Mouse (Mus musculus): ENCODE measurements around the gene Ucn.

The Ucn gene

DNA sequence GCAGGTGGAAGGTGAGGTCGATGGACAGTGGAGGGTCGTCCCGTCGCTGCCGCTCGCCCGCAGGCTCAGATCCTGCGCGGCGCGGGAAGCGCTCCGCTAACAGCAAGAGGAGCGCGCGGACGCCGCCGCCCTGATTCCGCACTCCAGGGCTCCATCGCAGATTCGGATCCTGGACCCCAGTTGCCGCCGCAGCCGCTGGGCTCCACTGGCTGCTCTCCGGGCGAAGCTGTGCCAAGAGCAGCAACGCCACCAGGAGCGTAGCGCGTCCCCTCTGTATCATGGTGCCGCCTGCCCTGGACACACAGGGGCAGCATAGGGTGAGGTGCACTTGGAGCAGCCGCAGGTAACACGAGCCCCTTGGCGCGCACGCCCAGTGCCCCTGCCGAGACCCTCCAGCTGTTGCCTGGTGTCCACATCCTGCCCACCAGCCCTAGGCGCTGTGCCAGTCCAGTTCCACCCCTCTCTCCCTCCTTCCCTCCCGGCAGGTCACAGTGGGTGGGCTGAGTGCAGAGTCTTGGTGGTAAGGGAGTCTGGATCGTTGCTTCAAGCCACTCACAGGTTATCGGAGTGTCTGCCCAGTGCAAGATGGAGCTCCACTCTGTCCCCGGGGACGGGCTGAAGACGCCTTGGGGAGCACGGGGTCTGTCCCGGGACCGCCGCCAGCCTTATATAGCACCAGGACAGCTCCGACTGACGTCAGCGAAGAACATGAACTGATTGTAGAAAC lies at the start of gene Ucn:
Ucn (minus strand) TSS at position 589 of the 727 bp plus-strand sequence.
- DNase-seq (ENCODE audit: low spot score in 2 of 2), result peak in 1 of 2 experiments; percentile 13

DNA sequence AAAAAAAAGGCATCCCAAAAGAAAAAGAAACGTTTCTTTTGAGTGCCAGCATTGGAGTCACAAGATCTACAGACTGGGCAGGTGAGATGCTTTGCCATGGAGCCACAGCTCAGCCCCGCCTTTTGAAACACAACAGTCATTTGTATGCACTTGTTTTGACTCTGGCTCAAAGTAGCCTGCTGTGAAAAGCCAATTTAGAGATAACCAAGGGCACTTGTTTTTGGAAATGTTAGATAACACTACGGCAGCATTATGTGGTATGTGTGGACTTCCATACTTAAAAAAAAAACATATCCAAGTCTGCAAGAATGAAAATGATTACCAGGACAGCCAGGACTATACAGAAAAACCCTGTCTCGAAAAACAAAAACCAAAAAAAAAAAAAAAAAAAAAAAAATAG lies 45.0 kb upstream of the Ucn start:
- no peak for DNase-seq (ENCODE audit: low spot score in 2 of 2)

DNA sequence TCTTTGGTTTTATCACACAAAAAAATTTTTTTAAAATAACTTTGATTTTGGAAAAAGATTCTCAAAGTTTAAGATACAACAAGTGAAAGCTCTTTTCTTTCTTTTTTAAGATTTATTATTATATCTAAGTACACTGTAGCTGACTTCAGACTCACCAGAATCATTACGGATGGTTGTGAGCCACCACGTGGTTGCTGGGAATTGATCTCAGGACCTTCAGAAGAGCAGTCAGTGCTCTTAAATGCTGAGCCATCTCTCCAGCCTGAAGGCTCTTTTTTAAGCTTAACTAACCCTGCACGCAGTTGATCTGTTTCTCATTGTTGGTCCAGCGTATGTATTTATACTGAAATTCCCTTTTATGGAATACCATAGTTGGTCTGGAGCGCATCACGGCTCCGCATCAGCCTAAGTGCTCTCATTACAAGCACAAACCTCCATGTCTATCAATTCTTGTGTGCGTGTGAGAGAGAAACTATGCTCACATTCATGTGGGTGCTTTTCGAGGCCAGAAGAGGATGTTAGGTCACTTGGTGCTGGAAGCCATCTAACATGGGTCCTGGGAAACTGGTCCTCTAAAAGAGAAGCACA lies 42.6 kb upstream of the Ucn start:
- no peak for DNase-seq (ENCODE audit: low spot score in 2 of 2)

DNA sequence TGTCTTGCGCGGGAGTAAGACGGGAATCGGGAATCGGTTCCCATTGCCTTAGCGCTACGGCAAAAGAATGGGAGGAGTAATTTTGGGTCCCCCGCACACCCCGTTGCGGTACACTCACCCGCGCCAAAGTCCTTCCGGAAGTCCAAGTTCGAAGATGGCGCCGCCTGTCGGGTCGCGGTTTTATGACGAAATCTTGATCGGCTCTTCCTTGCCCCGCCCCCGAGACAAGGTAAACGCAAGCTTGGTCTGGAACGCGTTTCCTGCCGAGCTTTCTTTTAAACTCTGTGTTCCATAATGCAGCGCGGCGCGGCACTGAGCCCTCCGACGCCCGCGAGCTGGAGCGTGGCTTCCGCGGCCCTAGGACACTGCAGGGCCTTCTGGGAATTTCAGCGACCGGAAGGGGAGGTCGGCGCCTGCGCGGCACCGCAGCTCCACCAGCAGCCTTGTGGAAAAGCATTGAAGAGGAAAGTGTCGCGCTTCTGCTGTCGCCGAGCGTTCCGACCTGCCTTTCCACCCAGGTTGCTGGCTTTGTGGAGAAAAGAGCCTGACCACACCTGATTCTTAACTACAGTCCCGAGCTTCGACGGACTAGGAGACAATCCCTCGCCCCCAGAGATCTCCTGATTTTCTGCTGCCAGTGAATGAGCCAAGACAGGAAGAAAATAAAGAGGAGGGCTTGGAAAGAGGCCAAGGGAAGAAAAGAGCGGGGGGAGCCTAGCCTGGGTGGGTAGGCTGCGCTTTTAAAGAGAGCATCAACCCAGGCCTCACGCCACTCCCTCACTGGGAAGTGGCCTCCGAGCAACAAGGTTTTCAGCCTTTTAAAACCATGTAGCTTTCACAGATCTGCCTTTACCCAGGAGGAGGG lies 41.4 kb upstream of the Ucn start, which contains the start of the genes Gm29609 and Gtf3c2:
Gm29609 (minus strand) TSS at position 146 of the 865 bp plus-strand sequence.
Gtf3c2 (minus strand) TSS at position 379 of the 865 bp plus-strand sequence.
- peak; percentile 98 for DNase-seq (ENCODE audit: low spot score in 2 of 2)

DNA sequence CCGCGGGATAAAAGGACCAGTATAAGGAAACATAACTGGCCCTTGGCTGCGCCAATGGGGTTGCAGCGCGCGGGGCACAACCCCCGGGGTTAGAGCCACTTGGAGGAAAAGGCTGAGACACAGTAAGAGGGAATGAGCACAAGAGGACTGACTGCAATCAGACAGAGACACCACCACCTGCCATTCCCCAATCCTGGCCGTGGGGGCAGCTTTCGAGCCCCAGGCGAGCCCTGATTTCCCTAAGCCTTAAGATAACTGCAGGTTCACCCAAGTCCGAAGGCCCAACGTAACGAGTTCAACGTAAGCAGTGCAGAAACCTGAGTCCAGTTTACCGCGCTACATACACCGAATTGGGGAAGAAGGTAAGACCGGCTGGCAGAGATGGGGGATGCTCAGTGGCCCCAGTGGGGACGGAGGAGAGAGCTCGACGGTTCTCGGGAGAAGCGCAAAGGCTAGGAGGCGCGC lies 40.7 kb upstream of the Ucn start:
- DNase-seq (ENCODE audit: low spot score in 2 of 2), result no peak

DNA sequence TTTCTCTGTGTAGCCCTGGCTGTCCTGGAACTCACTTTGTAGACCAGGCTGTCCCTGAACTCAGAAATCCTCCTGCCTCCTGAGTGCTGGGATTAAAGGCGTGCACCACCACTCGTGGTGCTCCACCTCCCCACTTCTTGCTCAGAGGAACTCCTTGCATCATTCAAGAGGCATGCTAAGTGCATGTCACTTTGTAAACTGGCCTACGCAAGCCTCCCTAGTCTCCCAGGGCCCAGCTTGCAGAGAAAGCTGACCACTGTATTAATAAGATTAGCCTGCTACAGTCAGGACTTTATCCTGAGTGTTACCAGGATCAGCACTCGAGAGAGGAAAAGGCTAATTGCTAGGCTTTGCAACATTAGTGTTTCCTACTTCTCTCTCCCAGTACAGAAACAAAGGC lies 30.0 kb upstream of the Ucn start:
- no peak for DNase-seq (ENCODE audit: low spot score in 2 of 2)

DNA sequence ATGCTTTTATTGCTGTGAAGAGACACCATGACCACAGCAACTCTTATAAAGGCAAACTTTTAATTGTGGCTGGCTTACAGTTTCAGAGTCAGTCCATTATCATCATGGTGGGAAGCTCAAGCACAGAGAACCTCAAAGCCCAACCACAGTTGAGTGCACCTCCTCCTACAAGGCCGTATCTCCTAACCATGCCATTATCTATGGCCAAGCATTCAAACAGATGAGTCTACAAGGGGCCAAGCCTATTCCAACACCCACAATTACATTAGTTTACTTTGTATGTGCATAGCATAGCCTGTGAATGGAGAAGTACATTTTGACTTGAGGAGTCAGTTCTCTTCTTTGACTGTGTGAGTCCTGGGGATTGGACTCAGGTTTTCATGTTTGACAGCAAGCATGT lies 26.2 kb upstream of the Ucn start:
- DNase-seq (ENCODE audit: low spot score in 2 of 2), result no peak

DNA sequence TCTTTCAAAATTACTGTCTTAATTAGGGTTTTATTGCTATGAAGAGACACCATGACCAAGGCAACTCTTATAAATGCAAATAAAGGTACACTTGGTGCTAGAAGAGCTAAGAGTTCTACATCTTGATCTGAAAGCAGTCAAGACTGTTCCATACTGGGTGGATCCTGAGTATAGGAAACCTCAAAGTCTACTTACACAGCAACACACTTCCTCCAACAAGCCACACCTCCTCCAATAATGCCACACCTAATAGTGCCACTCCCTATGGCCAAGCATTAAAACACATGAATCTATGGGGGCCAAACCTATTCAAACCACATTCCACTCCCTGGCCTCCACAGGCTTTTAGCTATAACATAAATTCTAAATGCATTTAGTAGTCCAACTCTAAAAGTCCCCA lies 23.8 kb upstream of the Ucn start:
- DNase-seq (ENCODE audit: low spot score in 2 of 2), result no peak

DNA sequence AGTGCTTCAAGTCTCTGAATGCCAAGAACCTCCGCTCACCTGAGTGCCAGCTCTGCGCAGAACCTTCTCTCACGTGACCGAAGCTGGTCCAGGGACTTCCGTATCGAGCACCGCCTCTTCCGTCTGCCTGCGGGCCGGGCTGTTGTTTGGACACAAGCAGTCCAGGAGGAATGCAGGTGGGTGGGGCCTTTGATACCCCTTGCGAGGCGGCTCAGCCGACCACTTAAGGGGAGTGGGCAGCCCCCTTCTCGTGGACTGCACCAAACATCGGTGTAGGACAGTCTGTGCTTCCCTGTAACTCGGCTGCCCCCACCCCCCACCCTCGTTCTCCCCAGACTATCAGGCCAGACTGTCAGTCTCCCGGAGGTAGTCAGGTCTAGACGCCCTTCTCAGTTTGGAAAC lies 15.5 kb upstream of the Ucn start, which contains the start of gene Mpv17:
Mpv17 (minus strand) TSS at position 100 of the 402 bp plus-strand sequence.
- peak; percentile 81 to 87 for DNase-seq (ENCODE audit: low spot score in 2 of 2)

DNA sequence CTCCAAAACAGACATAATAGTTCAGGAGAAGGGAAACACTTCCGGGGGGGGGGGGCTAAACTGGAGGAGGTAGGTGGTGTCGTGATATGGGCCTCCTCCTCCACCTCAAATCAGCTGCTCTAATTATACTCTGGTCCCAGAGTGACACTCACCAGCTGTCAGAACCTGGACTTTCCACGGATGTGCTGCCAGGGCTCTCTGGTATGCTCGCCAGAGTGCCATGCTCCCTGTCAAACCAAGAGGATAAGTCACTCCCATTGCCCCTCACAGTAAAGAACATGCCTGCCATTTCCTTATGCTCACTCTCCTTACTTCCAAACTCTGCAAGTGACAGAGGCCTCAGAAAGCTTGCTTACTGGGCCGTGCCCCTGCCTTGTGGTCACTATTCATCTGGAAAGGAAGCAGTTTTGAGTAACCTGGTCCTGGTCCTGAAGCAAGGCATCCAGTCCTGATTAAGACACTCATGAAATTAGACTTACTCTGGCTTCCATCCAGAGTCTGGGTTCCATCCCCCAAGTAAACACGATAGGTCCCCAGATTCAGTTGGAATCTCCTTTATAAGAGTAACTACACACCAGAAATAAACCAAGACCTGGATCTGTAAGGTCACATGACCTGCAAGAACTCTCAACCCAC lies 15.0 kb upstream of the Ucn start:
- peak in 1 of 2 experiments; percentile 20 for DNase-seq (ENCODE audit: low spot score in 2 of 2)

DNA sequence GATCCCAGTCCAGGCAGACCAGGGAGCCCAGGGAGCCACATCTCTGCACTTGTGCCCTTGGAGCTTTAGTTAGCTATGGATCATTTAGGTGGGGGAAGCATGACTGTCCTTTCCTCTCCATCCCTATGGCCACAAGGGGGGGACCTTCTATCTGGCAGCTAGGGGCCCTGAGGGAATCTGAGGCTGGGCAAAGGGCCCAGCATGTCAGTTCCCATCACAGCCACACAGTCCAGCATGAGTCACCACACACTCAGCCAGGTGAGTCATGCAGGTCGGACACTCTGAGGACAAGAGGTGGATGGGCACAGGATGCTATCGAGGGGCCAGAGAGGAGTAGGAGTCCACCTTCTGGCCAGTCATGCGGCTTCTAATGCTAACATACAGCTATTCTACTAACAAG lies 13.1 kb upstream of the Ucn start:
- DNase-seq (ENCODE audit: low spot score in 2 of 2), result no peak

DNA sequence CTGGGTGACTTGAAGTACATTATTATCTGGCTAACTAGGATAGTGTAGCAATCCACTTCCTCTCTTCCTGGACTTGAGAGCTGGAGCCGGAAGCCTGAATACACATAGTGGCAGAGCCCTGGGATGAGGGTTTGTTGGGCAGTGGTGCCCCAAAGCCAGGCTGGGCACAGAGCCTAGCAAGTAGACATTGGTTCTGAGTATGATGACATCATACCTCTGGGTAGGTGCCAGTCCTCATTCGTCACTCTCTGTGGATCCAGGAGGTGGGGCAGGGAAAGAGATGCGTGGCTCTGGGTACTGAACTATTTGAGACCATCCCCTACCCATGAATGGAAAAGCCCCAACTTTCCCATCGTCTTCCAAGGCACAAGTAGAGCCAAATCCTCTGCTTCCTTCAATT lies 11.2 kb upstream of the Ucn start:
- no peak for DNase-seq (ENCODE audit: low spot score in 2 of 2)

DNA sequence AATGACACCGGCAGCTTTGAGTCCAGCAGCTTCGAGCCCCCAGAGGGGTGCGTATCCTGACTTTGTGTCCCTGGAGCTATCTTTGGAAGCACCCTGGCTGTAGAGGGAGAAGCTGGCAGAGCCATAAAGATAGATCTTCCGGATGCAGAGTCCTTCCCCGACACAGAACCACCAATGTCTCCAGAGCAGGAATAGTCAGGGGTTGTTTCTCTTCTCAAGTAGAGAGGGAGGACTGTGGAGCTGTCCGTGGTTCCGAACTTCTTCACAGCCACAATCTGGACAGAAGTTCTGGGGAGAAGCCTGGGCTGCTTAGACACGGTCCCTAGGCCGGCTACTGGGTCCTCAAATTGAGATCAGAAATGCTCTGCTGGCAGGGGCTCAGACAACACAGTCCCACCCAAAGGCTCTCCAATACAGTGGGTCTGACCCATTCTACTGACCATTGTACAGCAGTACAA lies 368 bp upstream of the Ucn start:
- no peak for DNase-seq (ENCODE audit: low spot score in 2 of 2)

DNA sequence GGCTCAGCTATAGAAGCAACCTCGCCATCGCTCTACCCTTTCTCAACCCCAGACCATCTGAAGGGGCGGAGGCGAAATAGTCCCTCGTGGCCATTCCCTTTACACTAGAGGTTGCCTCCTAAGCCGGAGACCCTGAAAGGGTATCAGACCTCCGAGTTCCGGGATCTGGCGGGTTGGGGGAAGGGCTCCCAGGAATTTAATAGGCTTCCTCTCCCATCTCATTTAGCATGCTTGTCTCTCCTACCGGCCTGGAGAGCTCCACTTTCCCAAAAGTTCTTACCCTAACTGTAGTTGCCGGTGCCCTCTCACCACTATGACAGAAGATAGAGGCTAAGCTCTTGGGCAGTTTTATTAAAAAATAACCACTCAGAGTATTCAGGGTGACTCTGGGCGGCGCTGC lies 971 bp downstream of the Ucn start:
- no peak for DNase-seq (ENCODE audit: low spot score in 2 of 2)

DNA sequence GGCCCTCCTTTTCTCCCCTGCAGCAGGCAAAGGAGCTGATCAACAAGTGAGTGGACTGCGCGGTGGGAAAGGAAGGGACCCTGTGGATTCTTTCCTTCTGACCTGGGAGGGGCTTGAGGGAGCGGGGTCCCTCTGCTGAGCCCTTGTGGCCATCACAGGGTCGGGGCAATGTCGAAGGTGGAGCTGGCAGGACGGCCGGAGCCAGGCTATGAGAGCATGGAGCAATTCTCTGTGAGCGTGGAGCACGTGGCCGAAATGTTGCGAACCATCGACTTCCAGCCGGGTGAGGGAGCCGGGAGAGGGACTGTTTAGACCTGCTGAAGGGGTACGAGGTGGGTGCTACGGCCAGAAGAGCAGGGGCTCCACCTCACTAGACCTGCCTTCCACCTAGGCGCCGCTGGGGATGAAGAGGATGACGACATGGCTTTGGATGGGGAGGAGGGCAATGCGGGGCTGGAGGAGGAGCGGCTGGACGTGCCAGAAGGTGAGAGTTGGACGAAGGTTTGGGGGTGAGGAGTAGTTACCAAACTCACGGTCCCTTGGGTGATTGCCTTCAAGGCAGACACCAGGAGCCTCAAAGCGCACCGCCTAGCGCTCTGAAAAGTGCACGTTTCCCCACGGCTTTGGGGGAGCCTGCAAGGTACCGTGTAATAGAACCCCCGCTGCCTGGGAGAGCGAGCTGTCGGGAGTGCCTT lies 1.8 kb downstream of the Ucn start:
- DNase-seq (ENCODE audit: low spot score in 2 of 2), result peak in 1 of 2 experiments; percentile 22

DNA sequence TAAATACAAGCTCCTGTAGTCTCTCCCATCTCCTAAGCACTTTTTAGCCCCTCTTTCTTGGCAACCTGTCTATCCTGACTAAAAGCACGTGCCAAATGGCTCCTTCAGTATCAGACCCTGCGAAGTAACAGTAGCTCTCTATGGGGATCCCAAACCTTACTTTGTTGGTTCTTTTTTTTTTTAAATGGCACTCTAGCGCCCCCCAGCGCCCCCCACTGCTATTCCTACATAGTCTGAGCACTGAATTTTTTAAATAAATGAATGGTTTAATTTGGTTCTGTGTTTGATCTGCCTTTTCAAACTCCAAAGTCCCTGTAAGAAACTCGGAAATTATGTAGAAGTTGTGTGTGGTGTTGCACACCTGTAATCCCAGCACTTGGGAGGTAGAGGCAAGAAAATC lies 12.6 kb downstream of the Ucn start:
- no peak for DNase-seq (ENCODE audit: low spot score in 2 of 2)

DNA sequence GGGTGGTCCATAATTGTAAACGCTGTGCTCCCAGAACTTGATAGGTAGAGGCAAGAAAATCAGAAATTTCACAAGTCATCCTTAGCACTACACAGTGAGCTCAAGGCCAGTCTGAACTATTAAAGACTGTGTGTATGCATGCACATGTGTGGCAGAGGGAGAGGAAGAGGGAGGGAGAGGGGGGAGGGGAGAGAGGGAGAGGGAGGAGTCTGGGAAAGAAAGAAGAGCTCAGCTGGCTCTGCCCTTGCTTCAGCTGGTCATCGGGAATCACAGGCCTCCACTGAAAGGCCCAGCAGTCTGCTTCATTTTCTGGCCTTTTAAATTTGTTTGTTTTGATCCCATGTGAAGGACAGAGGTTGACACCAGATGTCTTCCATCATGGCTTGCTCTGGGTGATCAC lies 15.1 kb downstream of the Ucn start:
- no peak for DNase-seq (ENCODE audit: low spot score in 2 of 2)

DNA sequence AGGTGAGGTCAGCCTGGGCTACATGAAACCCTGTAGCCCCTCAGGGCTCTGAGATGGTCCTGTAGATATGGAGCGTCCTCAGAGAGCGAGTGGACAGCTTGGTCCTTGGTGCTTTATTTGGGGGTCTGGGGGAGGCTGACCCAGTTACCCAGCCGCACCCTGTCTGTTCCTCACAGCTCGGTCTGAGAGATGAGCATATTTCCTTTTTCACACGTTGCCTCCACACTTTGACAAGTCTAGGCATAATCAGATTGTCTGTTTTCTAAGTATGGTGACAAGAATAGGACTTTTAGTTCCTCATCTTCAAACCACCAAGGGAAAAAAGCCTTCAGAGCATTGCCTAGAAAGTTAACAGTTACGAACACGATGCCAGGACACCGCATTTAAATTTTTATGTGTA lies 17.5 kb downstream of the Ucn start:
- peak; percentile 37 to 47 for DNase-seq (ENCODE audit: low spot score in 2 of 2)

DNA sequence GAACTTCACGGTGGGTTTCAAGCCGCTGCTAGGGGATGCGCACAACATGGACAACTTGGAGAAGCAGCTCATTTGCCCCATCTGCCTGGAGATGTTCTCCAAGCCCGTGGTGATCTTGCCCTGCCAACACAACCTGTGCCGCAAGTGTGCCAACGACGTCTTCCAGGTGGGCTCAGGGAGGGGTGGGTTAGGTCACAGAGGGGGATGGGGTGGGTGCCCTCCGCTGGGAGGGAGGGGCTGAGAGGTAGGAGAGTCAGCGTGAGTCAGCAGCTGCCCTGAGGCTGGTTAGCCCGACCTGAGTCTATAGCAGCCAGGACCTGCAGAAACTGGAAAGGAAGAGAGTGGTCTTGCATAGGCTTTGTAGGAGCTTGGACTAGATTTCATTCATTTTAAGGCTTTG lies 21.7 kb downstream of the Ucn start:
- DNase-seq (ENCODE audit: low spot score in 2 of 2), result no peak

DNA sequence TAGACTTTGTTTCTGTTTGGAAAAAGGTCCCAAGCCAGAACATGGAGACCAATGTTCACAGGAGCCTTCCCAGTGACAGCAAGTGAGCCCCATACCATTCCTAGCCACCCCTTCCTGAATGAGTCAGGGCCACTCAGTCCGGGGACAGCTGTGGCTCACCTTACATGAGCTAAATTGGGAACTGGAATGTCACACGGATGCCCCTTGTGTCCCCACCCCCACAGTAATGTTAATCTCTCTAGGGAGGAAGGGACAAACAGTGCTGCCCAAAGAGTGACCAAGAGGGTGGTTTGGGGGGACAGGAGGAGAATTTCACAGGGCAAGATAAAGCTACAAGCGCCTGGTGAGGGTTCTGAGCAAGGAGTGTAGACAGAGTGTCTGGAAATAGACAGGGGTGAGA lies 22.3 kb downstream of the Ucn start, which contains the start of gene Trim54:
Trim54 (plus strand) TSS at position 359 of the 400 bp plus-strand sequence.
- no peak for DNase-seq (ENCODE audit: low spot score in 2 of 2)

DNA sequence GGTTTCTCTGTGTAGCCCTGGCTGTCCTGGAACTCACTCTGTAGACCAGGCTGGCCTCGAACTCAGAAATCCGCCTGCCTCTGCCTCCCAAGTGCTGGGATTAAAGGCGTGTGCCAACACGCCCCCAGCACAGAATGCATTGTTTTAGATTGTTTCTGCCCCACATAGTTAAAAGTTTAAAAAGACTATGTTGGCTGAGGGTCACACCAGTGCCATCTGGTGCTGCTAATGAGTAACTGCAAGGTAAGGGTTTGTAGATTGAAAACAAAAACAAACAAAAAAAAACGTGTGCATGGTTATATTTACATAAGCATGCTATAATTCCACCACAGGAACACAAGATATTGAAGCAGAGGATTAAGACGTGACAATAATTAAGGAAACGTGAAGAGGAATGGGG lies 27.8 kb downstream of the Ucn start:
- no peak for DNase-seq (ENCODE audit: low spot score in 2 of 2)
